Mouse (Mus musculus): ENCODE measurements around the gene Pdk1. TPM values are rescaled to one million over a fixed set of nuclear protein-coding genes. Genes with fewer than 3 reads are reported as not detected.

Gene Pdk1
- polyA plus RNA-seq, 1 experiment from 2014 or later: 35.4 TPM

GRCm38 (mm10) chr2:71951212-71951611, 78.2 kb downstream of the Pdk1 start:
- TF ChIP-seq EP300 (optimal IDR thresholded peaks at IDR 0.05): no peak
- TF ChIP-seq CTCF (IDR thresholded peaks at IDR 0.05; ENCODE audit: low read depth): no peak
- no peak overlapping the region for H3K9ac ChIP-seq (ENCODE audit: low read length)
- H3K27me3 ChIP-seq (ENCODE audit: control insufficient read depth, insufficient read depth, low read length): no peaks in the 10 kb centered on the region
- no peak overlapping the region for H3K27ac ChIP-seq (replicated peaks)
- no peak for DNase-seq (ENCODE audit: low spot score)
- 83% methylated on average over 4 of the region's 4 CpGs for WGBS
- no peak overlapping the region for H3K4me3 ChIP-seq (ENCODE audit: low read depth, low read length)
- H3K4me2 ChIP-seq (replicated peaks; ENCODE audit: low read depth): no peak overlapping the region
- ATAC-seq (ENCODE audit: low FRiP score, low TSS enrichment): no peak
- H3K4me1 ChIP-seq (replicated peaks; ENCODE audit: control insufficient read depth, insufficient read depth): no peaks in the 10 kb centered on the region
- H3K36me3 ChIP-seq (ENCODE audit: control insufficient read depth, insufficient read depth, low read length): no peaks in the 10 kb centered on the region
- H3K9me3 ChIP-seq (ENCODE audit: control insufficient read depth, low read length): no peaks in the 10 kb centered on the region

Other genes starting within 250 kb of the Pdk1 start
- 51.5 and 51.9 TPM in 2 replicates for gene Itga6, start 127.6 kb upstream of the Pdk1 start, polyA plus RNA-seq (2015; fragmentation: Nextera tagmentation; extraction: Ambion mirVana)
- gene Rapgef4, start 108.0 kb downstream of the Pdk1 start, polyA plus RNA-seq (2015; fragmentation: Nextera tagmentation; extraction: Ambion mirVana): 3.5 and 3.6 TPM in 2 replicates

Data from stomach, postnatal 0 days (tissue).